Mouse (Mus musculus): ENCODE measurements at regions not wholly inside any gene's neighbourhood (a gene's known extent, or its start where the extent isn't known, plus 50 kb on each side); places are given as distances from the start of the nearest gene placed in this dataset.

GRCm38 (mm10) chr1:19458646-19459441, 250.1 kb downstream of the Tfap2b start:
- TF ChIP-seq CTCF (IDR thresholded peaks at IDR 0.05; ENCODE audit: low read depth, low read length) (no peak), POLR2A (IDR thresholded peaks at IDR 0.05; ENCODE audit: extremely low read depth, insufficient read depth, low read length) (no peak)

All from liver, adult 2 months (tissue).